Mouse (Mus musculus) kidney, embryonic 14.5 days (tissue): Measurements from ENCODE around the gene Kcnt2. TPM values are rescaled to one million over a fixed set of nuclear protein-coding genes. Genes with fewer than 3 reads are reported as not detected.

Experiments
- ATAC-seq: fragments of 200-750 bp; cut with Nextera tagmentation; 2 replicates; pipeline ENCODE4 v1.8.0; 2017; ENCODE audit warnings: moderate number of reproducible peaks, mild to moderate bottlenecking, moderate TSS enrichment, moderate library complexity; ENCODE audit not compliant: low FRiP score, low TSS enrichment
- H3K27ac ChIP-seq: fragments of 300-500 bp; sonication (generic); 2 replicates; pipeline ENCODE4 v1.5.1; 2014; ENCODE audit warnings: low read depth, mild to moderate bottlenecking, low read length, moderate library complexity, mixed read lengths
- H3K27me3 ChIP-seq: fragments of 300-500 bp; sonication (generic); 2 replicates; pipeline ENCODE4 v1.6.1; 2014; ENCODE audit warnings: mild to moderate bottlenecking, low read length; ENCODE audit not compliant: control insufficient read depth, insufficient read depth
- H3K36me3 ChIP-seq: fragments of 300-500 bp; sonication (generic); 2 replicates; pipeline ENCODE4 v1.6.1; 2014; ENCODE audit warnings: low read length, mixed read lengths; ENCODE audit not compliant: control insufficient read depth, insufficient read depth
- H3K4me1 ChIP-seq: fragments of 300-500 bp; sonication (generic); 2 replicates; pipeline ENCODE4 v1.6.1; 2014; ENCODE audit warnings: low read length, mixed read lengths; ENCODE audit not compliant: control insufficient read depth, insufficient read depth
- H3K4me2 ChIP-seq: fragments of 300-500 bp; sonication (generic); replicated peaks from 2 replicates; pipeline ENCODE4 v1.6.1; 2014; ENCODE audit warnings: low read depth, mild to moderate bottlenecking, low read length
- H3K4me3 ChIP-seq: fragments of 300-500 bp; sonication (generic); 2 replicates; pipeline ENCODE4 v1.5.1; 2014; ENCODE audit warnings: mild to moderate bottlenecking, low read length
- H3K9ac ChIP-seq: fragments of 300-500 bp; sonication (generic); 2 replicates; pipeline ENCODE4 v1.6.1; 2014; ENCODE audit warnings: low read depth, mild to moderate bottlenecking, low read length, moderate library complexity
- H3K9me3 ChIP-seq: fragments of 300-500 bp; sonication (generic); 2 replicates; pipeline ENCODE4 v1.6.1; 2016; ENCODE audit warnings: low read length; ENCODE audit not compliant: control insufficient read depth
- WGBS: fragments of 180-500 bp; shearing (Covaris S2); extraction: QIAGEN DNeasy Blood & Tissue Kit; methylation state at CpG from one replicate; pipeline ENCODE4 v1.1.7; 2014; 5-methylcytosine and 5-hydroxymethylcytosine counted together
- polyA plus RNA-seq: library from polyadenylated mRNA; unstranded; fragments of >200 nt; fragmentation: Nextera tagmentation; extraction: Ambion mirVana; gene quantifications from 2 replicates; pipeline ENCODE4 v1.2.1, GENCODE M21; 2014

Gene Kcnt2
- polyA plus RNA-seq, 1 experiment from 2014 or later: 4.8 TPM

- Histone ChIP-seq H3K4me1 (no peaks in the 10 kb centered on the region), H3K9ac (no peak overlapping the region), H3K27me3 (no peaks in the 10 kb centered on the region), H3K27ac (no peak overlapping the region), H3K36me3 (no peaks in the 10 kb centered on the region), H3K4me3 (no peak overlapping the region), H3K4me2 (no peak overlapping the region), H3K9me3 (no peaks in the 10 kb centered on the region)
- no peak for ATAC-seq
- WGBS: 67% methylated on average over 3 of the region's 3 CpGs
These were observed 87.7 kb downstream of the Kcnt2 start for GRCm38 (mm10) chr1:140333702-140334101.

GRCm38 (mm10) chr1:140338417-140338816 lies 92.5 kb downstream of the Kcnt2 start:
- no peak overlapping the region for H3K9ac ChIP-seq
- H3K4me1 ChIP-seq: no peaks in the 10 kb centered on the region
- H3K9me3 ChIP-seq: no peaks in the 10 kb centered on the region
- no peak overlapping the region for H3K4me3 ChIP-seq
- H3K27ac ChIP-seq: no peak overlapping the region
- H3K36me3 ChIP-seq: no peaks in the 10 kb centered on the region
- H3K4me2 ChIP-seq: no peak overlapping the region
- ATAC-seq: no peak
- no peaks in the 10 kb centered on the region for H3K27me3 ChIP-seq

GRCm38 (mm10) chr1:140339368-140339767 lies 93.4 kb downstream of the Kcnt2 start:
- Histone ChIP-seq H3K4me2 (no peak overlapping the region), H3K4me3 (no peak overlapping the region), H3K9ac (no peak overlapping the region), H3K36me3 (no peaks in the 10 kb centered on the region), H3K27ac (no peak overlapping the region), H3K4me1 (no peaks in the 10 kb centered on the region), H3K27me3 (no peaks in the 10 kb centered on the region), H3K9me3 (no peaks in the 10 kb centered on the region)
- no peak for ATAC-seq
- 79% methylated on average over 4 of the region's 4 CpGs for WGBS

GRCm38 (mm10) chr1:140364787-140365186 lies 118.8 kb downstream of the Kcnt2 start:
- Histone ChIP-seq H3K27me3 (no peaks in the 10 kb centered on the region), H3K4me3 (no peak overlapping the region), H3K4me1 (no peaks in the 10 kb centered on the region), H3K36me3 (no peaks in the 10 kb centered on the region), H3K4me2 (no peak overlapping the region), H3K27ac (no peak overlapping the region), H3K9me3 (no peaks in the 10 kb centered on the region), H3K9ac (no peak overlapping the region)
- ATAC-seq: no peak
- 85% methylated on average over 2 of the region's 2 CpGs for WGBS

- Histone ChIP-seq H3K9me3 (no peaks in the 10 kb centered on the region), H3K4me3 (no peak overlapping the region), H3K27ac (no peak overlapping the region), H3K4me1 (no peaks in the 10 kb centered on the region), H3K4me2 (no peak overlapping the region), H3K36me3 (no peaks in the 10 kb centered on the region), H3K9ac (no peak overlapping the region), H3K27me3 (no peaks in the 10 kb centered on the region)
- no peak for ATAC-seq
- 83% methylated on average over 1 of the region's 1 CpGs for WGBS
These were observed 127.6 kb downstream of the Kcnt2 start for GRCm38 (mm10) chr1:140373532-140373931.

DNA sequence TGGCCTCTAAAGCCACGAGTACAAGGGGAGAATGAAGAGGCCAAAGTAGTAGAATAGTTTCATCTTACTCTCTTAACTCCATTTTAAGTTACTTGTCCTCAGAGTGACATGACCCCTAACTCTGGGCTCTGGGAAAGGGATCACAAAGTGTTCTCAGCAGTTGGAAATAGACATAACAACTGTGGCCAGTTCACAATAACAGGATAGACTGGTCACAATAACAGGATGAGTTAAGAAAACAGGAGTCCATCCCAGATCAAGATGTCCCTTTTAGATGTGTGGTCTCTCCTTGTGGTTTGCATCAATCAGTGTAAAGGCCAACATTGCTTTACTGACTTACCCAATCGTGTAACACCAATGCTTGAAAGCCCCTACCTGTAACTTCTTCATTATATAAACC lies 132.8 kb downstream of the Kcnt2 start:
- Histone ChIP-seq H3K4me2 (no peak overlapping the region), H3K9me3 (no peaks in the 10 kb centered on the region), H3K27ac (no peak overlapping the region), H3K36me3 (no peaks in the 10 kb centered on the region), H3K9ac (no peak overlapping the region), H3K4me3 (no peak overlapping the region), H3K27me3 (no peaks in the 10 kb centered on the region), H3K4me1 (no peaks in the 10 kb centered on the region)
- 70% methylated on average over 2 of the region's 2 CpGs for WGBS
- ATAC-seq: no peak

GRCm38 (mm10) chr1:140379526-140379925 lies 133.6 kb downstream of the Kcnt2 start:
- Histone ChIP-seq H3K4me3 (no peak overlapping the region), H3K27ac (no peak overlapping the region), H3K4me1 (no peaks in the 10 kb centered on the region), H3K36me3 (no peaks in the 10 kb centered on the region), H3K9me3 (no peaks in the 10 kb centered on the region), H3K4me2 (no peak overlapping the region), H3K9ac (no peak overlapping the region), H3K27me3 (no peaks in the 10 kb centered on the region)
- ATAC-seq: no peak
- 61% methylated on average over 2 of the region's 2 CpGs for WGBS

DNA sequence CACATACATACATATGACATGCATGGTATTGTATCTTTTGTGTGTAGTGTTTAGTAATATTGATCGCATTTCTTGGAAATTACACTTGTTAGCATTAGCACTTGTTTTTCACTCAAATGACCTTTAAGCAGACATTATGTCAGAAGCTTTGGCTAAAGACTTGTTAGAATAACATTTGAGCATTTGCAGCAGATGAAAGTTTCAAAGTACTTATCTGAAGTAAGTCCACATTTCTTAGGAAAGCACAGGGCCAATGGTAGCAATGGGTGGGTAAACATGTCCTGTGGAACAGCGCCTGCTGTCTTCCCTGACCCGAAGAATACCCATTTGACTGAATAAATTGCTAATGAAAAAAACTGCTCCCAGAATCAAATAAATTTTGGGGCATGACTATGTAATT lies 135.1 kb downstream of the Kcnt2 start:
- no peak overlapping the region for H3K4me3 ChIP-seq
- ATAC-seq: no peak
- no peaks in the 10 kb centered on the region for H3K9me3 ChIP-seq

GRCm38 (mm10) chr1:140390301-140390700 lies 144.3 kb downstream of the Kcnt2 start:
- H3K9ac ChIP-seq: no peak overlapping the region
- ATAC-seq: no peak
- no peaks in the 10 kb centered on the region for H3K36me3 ChIP-seq
- no peak overlapping the region for H3K4me2 ChIP-seq
- H3K27me3 ChIP-seq: no peaks in the 10 kb centered on the region
- no peak overlapping the region for H3K27ac ChIP-seq
- H3K4me1 ChIP-seq: no peaks in the 10 kb centered on the region
- 91% methylated on average over 4 of the region's 4 CpGs for WGBS
- no peak overlapping the region for H3K4me3 ChIP-seq
- no peaks in the 10 kb centered on the region for H3K9me3 ChIP-seq

More for the DNA sequence above, 135.1 kb downstream of the Kcnt2 start:
- H3K4me1 ChIP-seq: no peaks in the 10 kb centered on the region
- H3K27ac ChIP-seq: no peak overlapping the region
- H3K9ac ChIP-seq: no peak overlapping the region
- H3K36me3 ChIP-seq: no peaks in the 10 kb centered on the region
- H3K4me2 ChIP-seq: no peak overlapping the region
- 89% methylated on average over 3 of the region's 3 CpGs for WGBS
- H3K27me3 ChIP-seq: no peaks in the 10 kb centered on the region

DNA sequence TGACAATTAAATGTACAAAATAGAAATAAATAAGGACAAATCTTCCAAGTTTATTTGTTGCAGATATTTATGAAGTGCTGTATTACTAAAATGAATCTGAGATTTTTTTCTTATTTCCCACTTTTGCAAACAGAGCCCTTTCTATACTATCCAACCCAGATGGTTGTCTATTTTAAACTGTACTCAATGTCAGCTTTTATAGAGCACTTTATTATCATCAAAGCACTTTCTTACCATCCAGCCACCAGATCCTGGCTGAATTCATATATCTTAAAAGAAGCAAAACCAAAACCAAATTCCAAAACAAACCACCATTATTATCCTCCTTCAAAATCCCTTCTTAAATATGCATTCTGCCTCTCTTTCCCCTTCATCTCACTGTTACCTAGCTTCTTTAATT lies 151.8 kb downstream of the Kcnt2 start:
- Histone ChIP-seq H3K9me3 (no peaks in the 10 kb centered on the region), H3K4me2 (no peak overlapping the region), H3K4me1 (no peaks in the 10 kb centered on the region), H3K27me3 (no peaks in the 10 kb centered on the region), H3K4me3 (no peak overlapping the region), H3K36me3 (no peaks in the 10 kb centered on the region), H3K27ac (no peak overlapping the region), H3K9ac (no peak overlapping the region)
- no peak for ATAC-seq
